Mouse (Mus musculus) adrenal gland, adult 8-10 months (tissue): ENCODE results near the gene Pip5kl1. TPM values are rescaled to one million over a fixed set of nuclear protein-coding genes. Genes with fewer than 3 reads are reported as not detected.

Source experiments
- DNase-seq: peaks from one replicate; pipeline ENCODE4 v3.0.0; 2022
- total RNA-seq, 4 experiments: library from RNA; stranded (reverse); gene quantifications; 2 replicates each; pipeline ENCODE4 v1.2.4; 2022

The Pip5kl1 gene
- total RNA-seq, 4 experiments from 2014 or later, result 0.46 TPM; not detected in 3

- DNase-seq, result no peak
Measured at GRCm38 (mm10) chr2:32585149-32585714, 10.6 kb downstream of the Pip5kl1 start.

- DNase-seq, result peak; percentile 83
Measured at GRCm38 (mm10) chr2:32586871-32587351, 12.3 kb downstream of the Pip5kl1 start, which contains the start of gene St6galnac4. Gene St6galnac4, plus strand, starts transcription at chr2:32587095.

- DNase-seq, result no peak
Measured at GRCm38 (mm10) chr2:32587731-32588321, 13.2 kb downstream of the Pip5kl1 start.

GRCm38 (mm10) chr2:32589213-32589795, 14.7 kb downstream of the Pip5kl1 start:
- no peak for DNase-seq

DNA sequence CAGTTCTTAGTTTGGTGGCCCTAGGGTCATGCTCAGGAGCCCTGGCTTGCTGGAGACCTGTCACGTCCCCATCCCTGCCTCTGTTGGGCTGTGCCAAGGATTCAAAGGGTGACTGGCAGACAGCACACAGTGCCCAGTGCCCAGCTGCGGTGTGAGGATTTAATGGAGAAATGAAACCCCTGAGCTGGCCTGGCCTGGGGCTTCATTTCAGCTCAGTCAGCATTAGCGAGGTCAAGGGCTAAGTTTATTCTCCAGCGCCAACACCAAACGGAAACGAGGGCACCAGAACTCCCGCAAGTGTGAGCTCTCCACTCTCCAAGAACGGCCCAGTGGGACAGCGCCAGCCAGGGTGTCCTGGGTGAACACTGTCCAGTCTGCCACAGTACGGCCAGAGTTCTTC, 15.6 kb downstream of the Pip5kl1 start:
- no peak for DNase-seq

DNA sequence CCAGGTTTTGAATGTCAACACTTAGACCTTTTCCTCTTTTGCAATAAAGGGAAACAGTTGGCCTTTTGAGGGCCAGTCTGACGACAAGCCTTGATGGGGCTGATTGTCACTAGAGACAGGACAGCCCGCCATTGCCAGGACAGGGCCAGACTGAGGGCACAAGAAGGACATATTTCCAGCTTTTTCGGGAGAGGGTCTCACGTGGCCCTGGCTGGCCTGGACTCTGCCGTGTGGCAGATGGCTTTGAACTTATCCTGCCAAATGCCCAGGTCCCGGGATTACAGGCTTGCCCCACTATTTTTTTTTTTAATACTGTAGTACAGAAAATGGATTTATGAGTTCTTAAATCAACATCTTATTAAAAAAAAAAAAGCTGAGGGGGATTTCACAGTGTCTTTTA, 16.7 kb downstream of the Pip5kl1 start:
- DNase-seq, result no peak

DNA sequence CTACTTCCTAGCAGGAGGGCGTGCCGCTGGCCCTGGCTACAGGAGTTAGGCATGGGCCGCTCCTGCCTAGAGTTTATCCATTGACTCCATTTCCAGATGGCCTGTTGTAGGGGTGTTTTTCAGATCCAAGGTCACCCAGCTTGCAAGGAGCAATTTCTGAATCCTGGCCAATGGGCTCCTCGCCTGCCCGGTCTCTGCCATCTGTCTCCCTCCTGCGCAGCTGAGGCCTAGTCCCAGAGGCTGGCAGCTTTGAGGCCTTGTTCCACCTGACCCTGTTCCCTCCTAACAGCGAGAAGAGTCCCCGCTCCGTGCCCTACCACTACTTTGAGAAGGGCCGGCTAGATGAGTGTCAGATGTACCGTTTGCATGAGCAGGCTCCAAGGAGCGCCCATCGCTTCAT, 22.1 kb downstream of the Pip5kl1 start:
- no peak for DNase-seq

DNA sequence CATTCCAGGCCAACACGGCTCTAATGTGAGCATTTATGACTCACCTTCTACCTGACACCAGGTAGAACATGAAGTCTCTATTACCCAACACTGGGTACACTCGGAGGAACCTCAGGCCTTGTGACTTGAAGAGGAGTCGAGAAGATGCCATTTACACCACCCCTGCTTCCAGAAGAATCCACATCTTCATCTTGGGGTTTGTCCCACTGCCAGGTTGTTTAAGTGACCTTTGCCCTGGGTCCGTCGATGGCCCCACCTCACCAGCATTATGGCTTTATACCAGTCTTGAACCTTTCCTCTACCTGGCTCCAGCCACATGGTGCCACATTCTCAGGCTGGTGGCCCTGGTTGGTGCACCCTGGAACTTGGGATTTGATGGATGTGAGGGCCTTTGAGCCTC, 22.7 kb downstream of the Pip5kl1 start:
- no peak for DNase-seq

- no peak for DNase-seq
Measured at GRCm38 (mm10) chr2:32597699-32598098, 23.1 kb downstream of the Pip5kl1 start.

- no peak for DNase-seq
Measured at GRCm38 (mm10) chr2:32598506-32598905, 23.9 kb downstream of the Pip5kl1 start.

GRCm38 (mm10) chr2:32599409-32599808, 24.8 kb downstream of the Pip5kl1 start, which contains the start of gene St6galnac6:
Gene St6galnac6, plus strand, starts transcription at chr2:32599709.
- no peak for DNase-seq

- DNase-seq, result no peak
Measured at GRCm38 (mm10) chr2:32601417-32602065, 26.9 kb downstream of the Pip5kl1 start.

GRCm38 (mm10) chr2:32602600-32603054, 28.0 kb downstream of the Pip5kl1 start:
- DNase-seq, result peak; percentile 74

- DNase-seq, result no peak
Measured at GRCm38 (mm10) chr2:32604631-32605030, 30.0 kb downstream of the Pip5kl1 start.

- DNase-seq, result peak; percentile 77
Measured at GRCm38 (mm10) chr2:32606161-32607142, 31.9 kb downstream of the Pip5kl1 start.

DNA sequence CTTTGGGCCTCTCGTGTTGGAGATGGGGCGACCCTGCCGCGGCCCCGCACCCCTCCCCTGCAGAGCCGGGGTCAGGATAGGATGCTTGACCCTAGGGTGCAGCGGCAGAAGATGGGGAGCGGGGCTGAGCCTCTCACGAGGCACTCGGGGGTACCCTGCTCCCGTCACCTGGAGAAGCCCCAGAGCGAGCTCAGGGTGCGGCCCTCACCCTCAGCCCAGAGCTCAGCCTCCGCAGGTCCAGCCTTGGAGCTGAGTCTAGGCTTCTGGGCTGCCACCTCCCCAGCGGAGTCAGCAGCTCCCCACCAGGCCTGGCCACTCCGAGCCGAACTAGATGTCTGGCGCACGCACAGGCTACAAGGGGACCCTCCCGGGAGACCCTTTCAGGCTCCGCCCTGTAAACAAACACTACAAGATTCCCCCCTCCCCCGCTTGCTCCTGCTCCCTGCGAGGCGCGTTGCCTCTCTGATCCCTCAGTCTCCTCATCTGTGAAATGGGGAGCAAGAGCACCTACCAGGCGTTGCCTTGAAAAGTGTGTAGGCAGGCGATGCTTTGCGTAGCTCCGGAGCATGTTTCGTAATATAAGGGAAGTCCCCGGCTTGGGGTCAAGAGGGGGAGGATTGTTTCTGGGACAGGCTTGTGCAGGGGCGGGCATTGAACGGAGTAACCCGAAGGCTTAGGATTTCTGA, 32.8 kb downstream of the Pip5kl1 start:
- DNase-seq, result no peak

GRCm38 (mm10) chr2:32608141-32608777, 33.7 kb downstream of the Pip5kl1 start:
- peak; percentile 81 for DNase-seq

GRCm38 (mm10) chr2:32608778-32609435, 34.3 kb downstream of the Pip5kl1 start:
- peak; percentile 63 for DNase-seq

DNA sequence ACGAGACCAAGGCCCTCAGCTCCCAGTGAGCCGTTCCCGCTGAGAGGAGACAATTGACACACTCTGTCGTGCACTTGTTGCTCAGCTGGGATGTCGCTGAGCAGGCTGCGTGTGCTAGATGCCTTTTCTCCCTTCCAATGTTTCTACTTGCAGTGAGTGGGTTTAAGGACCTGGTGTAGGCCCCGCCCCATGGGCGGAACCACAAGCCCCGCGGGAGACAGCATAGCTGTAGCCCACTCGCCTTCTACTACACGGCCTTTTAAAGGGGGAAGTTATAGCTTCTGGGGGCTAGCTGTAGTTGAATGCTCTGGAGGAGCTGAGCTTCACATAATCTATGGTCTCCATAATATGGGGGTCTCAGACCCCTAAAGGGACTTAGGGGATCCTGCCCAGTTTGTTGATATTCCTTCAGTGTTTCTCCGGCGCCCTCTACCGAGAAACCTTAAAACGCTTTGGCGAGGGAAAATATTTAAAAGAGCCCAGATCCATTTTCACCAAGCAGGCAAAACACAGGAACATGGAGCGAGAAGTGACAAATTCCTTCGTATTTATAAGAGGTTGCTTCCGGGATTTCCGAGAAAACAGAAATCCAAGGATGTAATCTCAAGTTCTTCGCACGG, 36.1 kb downstream of the Pip5kl1 start:
- DNase-seq, result no peak

GRCm38 (mm10) chr2:32612274-32612673, 37.7 kb downstream of the Pip5kl1 start:
- no peak for DNase-seq
